Mouse (Mus musculus) stomach, embryonic 16.5 days (tissue): ENCODE measurements around the gene Susd6. TPM values are rescaled to one million over a fixed set of nuclear protein-coding genes. Genes with fewer than 3 reads are reported as not detected.

Experiments used
- ATAC-seq: fragments of 200-750 bp; cut with Nextera tagmentation; 2 replicates; pipeline ENCODE4 v1.8.0; 2017; ENCODE audit warnings: moderate number of reproducible peaks, moderate TSS enrichment; ENCODE audit not compliant: insufficient read depth, low FRiP score
- H3K27ac ChIP-seq: fragments of 300-500 bp; sonication (generic); 2 replicates; pipeline ENCODE4 v1.5.1; 2014; ENCODE audit warnings: low read length
- H3K27me3 ChIP-seq: fragments of 300-500 bp; sonication (generic); 2 replicates; pipeline ENCODE4 v1.6.1; 2014; ENCODE audit warnings: low read length, control low read depth, mixed read lengths; ENCODE audit not compliant: control insufficient read depth, insufficient read depth
- H3K36me3 ChIP-seq: fragments of 300-500 bp; sonication (generic); 2 replicates; pipeline ENCODE4 v1.6.1; 2014; ENCODE audit warnings: low read length; ENCODE audit not compliant: control insufficient read depth, insufficient read depth
- H3K4me1 ChIP-seq: fragments of 300-500 bp; sonication (generic); 2 replicates; pipeline ENCODE4 v1.6.1; 2014; ENCODE audit warnings: low read length, control low read depth, mixed read lengths; ENCODE audit not compliant: control insufficient read depth, insufficient read depth
- H3K4me2 ChIP-seq: fragments of 300-500 bp; sonication (generic); 2 replicates; pipeline ENCODE4 v1.6.1; 2014; ENCODE audit warnings: low read depth, low read length, mixed read lengths
- H3K4me3 ChIP-seq: fragments of 300-500 bp; sonication (generic); replicated peaks from 2 replicates; pipeline ENCODE4 v1.5.1; 2014; ENCODE audit warnings: mild to moderate bottlenecking, low read length
- H3K9ac ChIP-seq: fragments of 300-500 bp; sonication (generic); 2 replicates; pipeline ENCODE4 v1.6.1; 2014; ENCODE audit warnings: low read length
- H3K9me3 ChIP-seq: fragments of 300-500 bp; sonication (generic); replicated peaks from 2 replicates; pipeline ENCODE4 v1.6.1; 2016; ENCODE audit warnings: low read length, control low read depth; ENCODE audit not compliant: control insufficient read depth
- WGBS: fragments of 180-500 bp; shearing (Covaris S2); extraction: QIAGEN DNeasy Blood & Tissue Kit; methylation state at CpG from one replicate; pipeline ENCODE4 v1.1.7; 2014; 5-methylcytosine and 5-hydroxymethylcytosine counted together
- polyA plus RNA-seq: library from polyadenylated mRNA; unstranded; fragments of >200 nt; fragmentation: Nextera tagmentation; extraction: Ambion mirVana; gene quantifications from 2 replicates; pipeline ENCODE4 v1.2.1, GENCODE M21; 2015

Gene Susd6
- polyA plus RNA-seq, 1 experiment from 2014 or later: 17.6 TPM

GRCm38 (mm10) chr12:80909631-80910030 is 119.3 kb downstream of the Susd6 start:
- no peaks in the 10 kb centered on the region for H3K27me3 ChIP-seq
- no peak overlapping the region for H3K9ac ChIP-seq
- H3K27ac ChIP-seq: no peak overlapping the region
- H3K4me1 ChIP-seq: no peaks in the 10 kb centered on the region
- H3K4me2 ChIP-seq: no peak overlapping the region
- H3K36me3 ChIP-seq: no peaks in the 10 kb centered on the region
- H3K4me3 ChIP-seq: no peak overlapping the region
- WGBS: 67% methylated on average over 8 of the region's 8 CpGs
- no peaks in the 10 kb centered on the region for H3K9me3 ChIP-seq
- ATAC-seq: no peak

- Histone ChIP-seq H3K27ac (no peak overlapping the region), H3K4me3 (no peak overlapping the region), H3K36me3 (no peaks in the 10 kb centered on the region), H3K4me2 (no peak overlapping the region), H3K4me1 (no peaks in the 10 kb centered on the region), H3K9ac (no peak overlapping the region), H3K9me3 (no peaks in the 10 kb centered on the region), H3K27me3 (no peaks in the 10 kb centered on the region)
- WGBS: 57% methylated on average over 7 of the region's 7 CpGs
- ATAC-seq: no peak
Measured at GRCm38 (mm10) chr12:80917764-80918163, 127.5 kb downstream of the Susd6 start.

- peaks cover 10% of the 10 kb centered on the region; the same call in 1 of the 2 replicates for H3K4me1 ChIP-seq
- no peaks in the 10 kb centered on the region for H3K9me3 ChIP-seq
- H3K36me3 ChIP-seq: no peaks in the 10 kb centered on the region
- H3K27me3 ChIP-seq: no peaks in the 10 kb centered on the region
- H3K4me3 ChIP-seq: no peak overlapping the region
- no peak overlapping the region for H3K9ac ChIP-seq
- no peak overlapping the region for H3K27ac ChIP-seq
- 85% methylated on average over 5 of the region's 5 CpGs for WGBS
- no peak overlapping the region for H3K4me2 ChIP-seq
- no peak for ATAC-seq
Measured at GRCm38 (mm10) chr12:80921301-80921700, 131.0 kb downstream of the Susd6 start.

- no peak overlapping the region for H3K9ac ChIP-seq
- H3K27me3 ChIP-seq: no peaks in the 10 kb centered on the region
- ATAC-seq: peak; percentile 65; the same call in 1 of the 2 replicates
- no peaks in the 10 kb centered on the region for H3K36me3 ChIP-seq
- H3K4me2 ChIP-seq: peak overlapping the region; percentile 23
- H3K9me3 ChIP-seq: no peaks in the 10 kb centered on the region
- H3K4me1 ChIP-seq: peaks cover 10% of the 10 kb centered on the region; the same call in 1 of the 2 replicates
- 4% methylated on average over 7 of the region's 7 CpGs for WGBS
- H3K27ac ChIP-seq: peak overlapping the region; percentile 90
- H3K4me3 ChIP-seq: no peak overlapping the region; the same call in 1 of the 2 replicates
Measured at GRCm38 (mm10) chr12:80922869-80923268, 132.6 kb downstream of the Susd6 start.

- Histone ChIP-seq H3K27me3 (no peaks in the 10 kb centered on the region), H3K9ac (no peak overlapping the region), H3K36me3 (no peaks in the 10 kb centered on the region), H3K9me3 (no peaks in the 10 kb centered on the region), H3K4me2 (peak overlapping the region; percentile 23), H3K4me1 (peaks cover 10% of the 10 kb centered on the region; the same call in 1 of the 2 replicates), H3K4me3 (no peak overlapping the region), H3K27ac (peak overlapping the region; percentile 90)
- peak; percentile 72; the same call in 1 of the 2 replicates for ATAC-seq
- WGBS: 42% methylated on average over 5 of the region's 5 CpGs
Measured at GRCm38 (mm10) chr12:80923602-80924001, 133.3 kb downstream of the Susd6 start.

GRCm38 (mm10) chr12:80924205-80924604 is 133.9 kb downstream of the Susd6 start:
- no peaks in the 10 kb centered on the region for H3K9me3 ChIP-seq
- peak; percentile 87 for ATAC-seq
- no peaks in the 10 kb centered on the region for H3K36me3 ChIP-seq
- whole genome bisulfite sequencing: 40% methylated on average over 3 of the region's 3 CpGs
- H3K4me3 ChIP-seq: no peak overlapping the region
- peak overlapping the region; percentile 23; the same call in 1 of the 2 replicates for H3K4me2 ChIP-seq
- H3K4me1 ChIP-seq: peaks cover 10% of the 10 kb centered on the region; the same call in 1 of the 2 replicates
- H3K27ac ChIP-seq: peak overlapping the region; percentile 90
- H3K27me3 ChIP-seq: no peaks in the 10 kb centered on the region
- no peak overlapping the region for H3K9ac ChIP-seq

GRCm38 (mm10) chr12:80925919-80926318 is 135.6 kb downstream of the Susd6 start:
- WGBS: 62% methylated on average over 7 of the region's 7 CpGs
- Histone ChIP-seq H3K27ac (no peak overlapping the region), H3K4me2 (no peak overlapping the region), H3K9ac (no peak overlapping the region), H3K36me3 (no peaks in the 10 kb centered on the region), H3K9me3 (no peaks in the 10 kb centered on the region), H3K4me3 (no peak overlapping the region), H3K4me1 (peaks cover 10% of the 10 kb centered on the region; the same call in 1 of the 2 replicates), H3K27me3 (no peaks in the 10 kb centered on the region)
- ATAC-seq: no peak

GRCm38 (mm10) chr12:80926550-80926949 is 136.2 kb downstream of the Susd6 start:
- no peak for ATAC-seq
- no peaks in the 10 kb centered on the region for H3K27me3 ChIP-seq
- H3K36me3 ChIP-seq: no peaks in the 10 kb centered on the region
- H3K4me2 ChIP-seq: no peak overlapping the region
- H3K9me3 ChIP-seq: no peaks in the 10 kb centered on the region
- H3K9ac ChIP-seq: no peak overlapping the region
- H3K27ac ChIP-seq: no peak overlapping the region
- no peak overlapping the region for H3K4me3 ChIP-seq
- peaks cover 10% of the 10 kb centered on the region; the same call in 1 of the 2 replicates for H3K4me1 ChIP-seq
- WGBS: 88% methylated on average over 4 of the region's 4 CpGs

- Histone ChIP-seq H3K9me3 (no peaks in the 10 kb centered on the region), H3K4me2 (no peak overlapping the region), H3K36me3 (no peaks in the 10 kb centered on the region), H3K4me1 (peaks cover 10% of the 10 kb centered on the region; the same call in 1 of the 2 replicates), H3K27me3 (no peaks in the 10 kb centered on the region), H3K4me3 (no peak overlapping the region), H3K27ac (no peak overlapping the region), H3K9ac (no peak overlapping the region)
- WGBS: 85% methylated on average over 1 of the region's 1 CpGs
- ATAC-seq: no peak
Measured at GRCm38 (mm10) chr12:80927518-80927917, 137.2 kb downstream of the Susd6 start.
